Mouse (Mus musculus) bone marrow macrophage, adult 2 months (primary cell): ENCODE results near the gene Fadd.

Experiments used
- CTCF ChIP-seq: IDR thresholded peaks from 2 replicates; pipeline ENCODE4 v1.5.1; 2012; ENCODE audit warnings: low read depth, mild to moderate bottlenecking, low read length, moderate library complexity
- POLR2A ChIP-seq: IDR thresholded peaks from 2 replicates; pipeline ENCODE4 v1.6.1; 2012; ENCODE audit warnings: mild to moderate bottlenecking, low read depth, low read length, borderline replicate concordance

DNA sequence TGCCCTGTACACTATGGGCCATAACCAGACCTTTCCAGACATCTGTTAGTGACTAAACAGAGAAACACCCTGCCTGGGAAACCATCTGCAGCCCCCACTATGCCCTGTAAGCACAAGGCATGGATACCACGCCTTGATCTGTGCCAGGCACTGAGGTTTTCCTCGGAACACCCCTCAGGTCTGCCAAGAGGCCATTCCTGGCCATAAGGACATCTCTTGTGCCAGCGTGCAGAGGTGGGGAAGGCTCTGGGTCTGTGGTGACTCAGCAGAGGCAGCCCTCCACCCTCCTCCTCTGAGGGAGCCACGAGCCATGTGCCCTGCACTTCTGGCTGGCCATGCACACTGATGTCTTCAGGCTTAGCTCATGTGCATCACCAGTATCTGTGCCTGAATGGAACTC is 30.6 kb upstream of the Fadd start:
- TF ChIP-seq POLR2A (no peak), CTCF (no peak)
